Mouse (Mus musculus) embryonic fibroblast, embryonic 13.5 days (primary cell): ENCODE data around the gene Gmip. TPM values are rescaled to one million over a fixed set of nuclear protein-coding genes. Genes with fewer than 3 reads are reported as not detected.

Source experiments
- H3K27ac ChIP-seq: 2 replicates; pipeline ENCODE4 v1.5.1; 2012; ENCODE audit warnings: low read length, control low read depth, inconsistent platforms; ENCODE audit not compliant: insufficient read depth
- H3K4me1 ChIP-seq: 2 replicates; pipeline ENCODE4 v1.6.1; 2011; ENCODE audit warnings: low read length; ENCODE audit not compliant: control insufficient read depth, insufficient read depth
- H3K4me3 ChIP-seq: 2 replicates; pipeline ENCODE4 v1.5.1; 2011; ENCODE audit warnings: mild to moderate bottlenecking, control low read depth, low read length; ENCODE audit not compliant: insufficient read depth
- CTCF ChIP-seq: IDR thresholded peaks from 2 replicates; pipeline ENCODE4 v1.5.1; 2011; ENCODE audit warnings: mild to moderate bottlenecking, control low read depth, low read length, moderate library complexity, borderline replicate concordance; ENCODE audit not compliant: insufficient read depth
- POLR2A ChIP-seq: IDR thresholded peaks from 2 replicates; pipeline ENCODE4 v1.6.1; 2011; ENCODE audit warnings: low read depth, mild to moderate bottlenecking, control low read depth, low read length, moderate library complexity
- polyA plus RNA-seq: library from polyadenylated mRNA; stranded (reverse); fragments of >200 nt; gene quantifications from 2 replicates; pipeline ENCODE4 v1.2.4, GENCODE M21; 2011; ENCODE audit warnings: low read depth; ENCODE audit not compliant: missing spikeins, insufficient read length

The Gmip gene
- polyA plus RNA-seq, 1 experiment = 15.9 TPM

DNA sequence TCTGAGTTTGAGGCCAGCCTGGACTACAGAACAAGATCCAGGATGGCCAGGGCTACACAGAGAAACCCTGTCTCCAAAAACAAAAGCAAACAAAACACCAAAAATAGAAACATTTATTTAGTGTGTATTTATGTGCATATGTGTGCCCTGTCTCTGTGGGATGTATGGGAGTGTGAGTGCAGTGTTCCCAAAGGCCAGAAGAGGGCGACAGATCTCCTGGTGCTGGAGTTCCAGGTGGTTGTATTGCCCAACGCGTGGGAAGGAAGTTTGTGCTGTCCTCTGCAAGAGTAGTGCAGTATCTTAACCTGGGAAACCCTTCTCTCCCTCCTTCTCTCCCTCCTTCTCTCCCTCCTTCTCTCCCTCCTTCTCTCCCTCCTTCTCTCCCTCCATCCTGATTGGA, 41.4 kb downstream of the Gmip start:
- peaks cover 11% of the 10 kb centered on the region for H3K4me1 ChIP-seq
- H3K4me3 ChIP-seq = no peak overlapping the region
- no peak for TF ChIP-seq POLR2A
- TF ChIP-seq CTCF = no peak
- H3K27ac ChIP-seq = peak overlapping the region; percentile 93

GRCm38 (mm10) chr8:69850926-69851506, 42.5 kb downstream of the Gmip start:
- Histone ChIP-seq H3K27ac (peak overlapping the region; percentile 1; the same call in 1 of the 2 replicates), H3K4me1 (peaks cover 11% of the 10 kb centered on the region), H3K4me3 (no peak overlapping the region)
- no peak for TF ChIP-seq CTCF
- TF ChIP-seq POLR2A = no peak

DNA sequence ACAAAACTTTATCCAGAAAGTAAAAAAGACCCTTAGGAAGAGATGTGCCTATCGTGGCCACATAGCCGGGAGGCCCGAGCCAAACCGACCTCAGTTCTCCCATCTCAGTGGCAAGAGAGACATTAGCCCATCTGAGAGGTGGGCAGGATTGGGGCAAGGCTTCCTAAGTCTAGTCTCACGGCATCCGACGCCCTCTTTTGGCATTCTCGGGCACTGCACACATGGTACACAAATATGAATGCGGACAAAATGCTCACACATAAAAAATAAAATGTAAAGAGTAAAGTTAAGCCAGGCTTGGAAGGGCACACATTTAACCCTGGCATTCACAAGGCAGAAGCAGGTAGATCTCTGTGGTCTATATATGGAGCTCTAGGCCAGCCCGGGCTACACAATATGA, 45.4 kb downstream of the Gmip start:
- TF ChIP-seq POLR2A (no peak), CTCF (no peak)
- no peak overlapping the region for H3K4me3 ChIP-seq
- peaks cover 3% of the 10 kb centered on the region; the same call in 1 of the 2 replicates for H3K4me1 ChIP-seq
- H3K27ac ChIP-seq = no peak overlapping the region

DNA sequence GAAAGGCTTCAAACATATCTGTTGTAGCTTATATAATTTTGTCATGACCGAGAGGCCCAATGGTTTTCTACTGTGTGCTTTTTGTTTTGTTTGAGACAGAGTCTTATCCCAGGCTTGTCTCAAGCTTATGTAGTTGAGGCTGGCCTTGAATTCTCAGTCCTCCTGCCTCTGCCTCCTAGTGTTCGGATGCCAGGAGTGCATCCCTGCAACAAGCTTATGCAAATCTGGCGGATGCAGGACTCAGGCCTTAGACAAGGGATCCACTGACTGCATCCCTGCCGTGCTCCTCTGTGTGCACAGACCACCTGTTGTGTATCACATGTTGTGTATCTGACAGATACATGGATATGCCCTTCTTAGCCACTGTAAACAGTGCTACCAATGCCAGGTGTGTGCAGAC, 52.3 kb downstream of the Gmip start:
- no peak for TF ChIP-seq POLR2A
- peak; percentile 30; the same call in 1 of the 2 replicates for TF ChIP-seq CTCF
- H3K27ac ChIP-seq = no peak overlapping the region
- no peaks in the 10 kb centered on the region; the same call in 1 of the 2 replicates for H3K4me1 ChIP-seq
- H3K4me3 ChIP-seq = no peak overlapping the region

DNA sequence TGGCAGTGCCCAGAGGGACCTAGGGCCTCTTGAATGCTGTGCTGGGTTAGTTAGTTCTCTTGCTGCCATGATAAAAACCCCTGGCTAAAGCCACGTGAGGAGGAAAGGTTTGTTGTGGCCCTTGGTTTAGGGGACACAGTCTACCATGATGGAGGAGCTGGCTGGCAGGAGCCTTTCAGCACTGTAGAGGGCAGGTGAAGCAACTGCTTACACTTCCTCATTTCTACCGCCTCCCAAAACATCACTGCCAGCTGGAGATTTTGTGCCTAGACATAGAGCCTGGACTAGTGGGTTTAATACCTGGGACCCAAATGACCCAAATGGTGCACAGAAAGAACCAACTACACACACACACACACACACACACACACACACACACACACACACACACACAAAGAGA, 52.8 kb downstream of the Gmip start:
- Histone ChIP-seq H3K4me3 (no peak overlapping the region), H3K27ac (no peak overlapping the region), H3K4me1 (no peaks in the 10 kb centered on the region; the same call in 1 of the 2 replicates)
- TF ChIP-seq POLR2A (no peak), CTCF (no peak)

- Histone ChIP-seq H3K27ac (no peak overlapping the region), H3K4me1 (no peaks in the 10 kb centered on the region), H3K4me3 (no peak overlapping the region)
- no peak for TF ChIP-seq POLR2A
- no peak for TF ChIP-seq CTCF
These were observed 55.0 kb downstream of the Gmip start for GRCm38 (mm10) chr8:69863387-69864020.

GRCm38 (mm10) chr8:69864180-69864579, 55.7 kb downstream of the Gmip start:
- Histone ChIP-seq H3K27ac (no peak overlapping the region), H3K4me1 (no peaks in the 10 kb centered on the region), H3K4me3 (no peak overlapping the region)
- TF ChIP-seq CTCF (no peak), POLR2A (no peak)

DNA sequence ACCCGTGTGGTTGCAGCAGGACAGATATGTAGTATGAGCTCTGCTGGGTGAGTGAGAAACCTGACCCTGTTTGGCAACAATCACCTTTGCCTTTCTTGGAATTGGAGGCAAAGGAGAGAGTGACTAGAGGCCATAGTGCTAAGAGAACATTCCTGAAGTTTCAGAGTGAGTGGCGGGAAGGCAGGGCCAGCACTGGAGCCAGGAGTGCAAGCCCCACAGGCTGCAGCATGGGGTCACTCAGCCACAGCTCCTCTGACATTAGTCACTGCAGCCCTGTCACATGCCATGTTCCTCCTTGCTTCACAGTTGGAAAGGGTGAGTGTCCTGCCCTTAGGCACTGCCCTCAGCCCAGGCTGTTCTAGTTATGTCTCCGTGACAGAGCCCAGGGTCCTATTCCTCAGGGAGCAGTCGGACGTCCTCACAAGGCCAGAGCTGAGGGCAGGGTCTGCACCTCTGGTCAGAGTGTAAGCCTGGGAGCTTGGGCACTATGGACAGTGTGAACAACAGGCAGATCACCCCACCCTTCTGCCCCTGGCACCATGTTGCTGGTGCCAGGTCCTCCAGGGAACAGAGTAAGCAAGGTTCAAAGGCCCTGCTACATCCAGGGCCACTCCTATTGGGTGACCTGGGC, 59.3 kb downstream of the Gmip start:
- TF ChIP-seq POLR2A = no peak
- no peak for TF ChIP-seq CTCF
- Histone ChIP-seq H3K27ac (no peak overlapping the region), H3K4me1 (no peaks in the 10 kb centered on the region), H3K4me3 (no peak overlapping the region)

DNA sequence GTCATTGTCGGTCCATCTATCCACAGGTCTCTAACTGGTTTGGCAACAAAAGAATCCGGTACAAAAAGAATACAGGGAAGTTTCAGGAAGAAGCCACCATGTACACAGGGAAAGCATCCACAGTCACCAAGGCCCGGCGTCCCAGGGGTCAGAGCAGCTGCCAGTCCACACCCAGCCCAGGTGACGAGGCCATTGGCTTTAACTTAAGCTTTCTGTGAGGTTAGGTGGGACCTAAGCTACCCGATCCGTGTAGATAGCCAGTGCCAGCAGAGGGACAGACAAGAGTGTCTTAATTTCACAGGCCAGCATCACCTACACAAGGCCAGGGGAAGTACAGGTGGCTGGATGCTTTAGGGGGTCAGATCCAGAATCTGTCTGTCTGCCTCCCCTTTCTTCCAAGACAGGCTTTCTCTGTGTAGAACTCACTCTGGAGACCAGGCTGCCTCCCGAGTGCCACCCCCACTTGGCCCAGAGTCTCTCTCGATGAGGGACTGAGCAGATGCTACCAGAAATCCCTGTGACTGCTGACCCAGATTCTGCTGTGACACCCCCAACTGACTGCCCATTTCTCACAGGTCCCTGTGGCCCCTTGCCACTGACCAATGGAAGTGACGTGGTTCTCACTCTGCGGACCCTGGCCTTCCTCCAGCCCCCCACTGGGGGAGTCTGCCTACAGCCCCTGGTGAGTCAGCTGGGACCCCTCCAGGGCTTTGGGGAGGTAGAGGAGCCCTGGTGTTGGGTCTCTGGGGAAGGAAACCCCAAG, 61.7 kb downstream of the Gmip start:
- no peak overlapping the region for H3K27ac ChIP-seq
- H3K4me3 ChIP-seq = no peak overlapping the region

DNA sequence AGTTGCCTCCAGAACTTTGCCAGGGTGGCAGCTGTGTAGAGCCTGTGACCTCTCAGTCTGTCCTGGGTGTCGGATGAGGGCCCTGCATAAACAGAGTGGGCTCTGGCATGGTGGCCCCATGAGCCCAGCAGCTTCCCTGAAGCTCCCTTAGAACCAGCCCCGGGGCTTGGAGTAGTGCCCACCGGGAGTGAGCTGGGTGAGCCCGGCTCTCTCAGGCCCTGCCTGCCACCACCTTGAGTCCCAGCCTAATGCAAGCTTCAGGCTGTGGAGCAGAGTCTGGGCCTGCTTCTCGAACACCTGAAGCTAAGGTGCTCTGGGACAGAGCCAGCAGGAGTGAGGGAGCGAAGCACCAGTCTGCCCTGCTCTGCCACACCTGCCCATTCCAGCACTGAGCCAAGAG, 62.4 kb downstream of the Gmip start:
- no peak overlapping the region for H3K27ac ChIP-seq
- H3K4me1 ChIP-seq = no peaks in the 10 kb centered on the region
- H3K4me3 ChIP-seq = no peak overlapping the region
- TF ChIP-seq POLR2A (no peak), CTCF (no peak)

More for the DNA sequence above, 61.7 kb downstream of the Gmip start:
- TF ChIP-seq CTCF = no peak
- TF ChIP-seq POLR2A = no peak
- H3K4me1 ChIP-seq = no peaks in the 10 kb centered on the region

Other genes with a start within 250 kb of the Gmip start
- gene Zfp868, start 183.1 kb upstream of the Gmip start, polyA plus RNA-seq = 8.8 and 13.2 TPM in 2 replicates
- gene Zfp964, start 154.2 kb upstream of the Gmip start, polyA plus RNA-seq = 2.5 and 2.7 TPM in 2 replicates
- gene Zfp869, start 98.0 kb upstream of the Gmip start, polyA plus RNA-seq = 18.1 and 24.1 TPM in 2 replicates
- gene Zfp963, start 58.7 kb upstream of the Gmip start, polyA plus RNA-seq = 2.8 and 3.0 TPM in 2 replicates
- gene Gm20422, start 33.8 kb upstream of the Gmip start, polyA plus RNA-seq = 0.90 and 1.3 TPM in 2 replicates
- 27.1 and 28.0 TPM in 2 replicates for gene Atp13a1, start 17.5 kb upstream of the Gmip start, polyA plus RNA-seq
- gene Zfp866, start 17.5 kb upstream of the Gmip start, polyA plus RNA-seq = 22.9 and 31.2 TPM in 2 replicates
- gene Lpar2, start 13.8 kb downstream of the Gmip start, polyA plus RNA-seq = 2.9 and 4.0 TPM in 2 replicates
- gene Pbx4, start 23.8 kb downstream of the Gmip start, polyA plus RNA-seq = 2.5 and 3.6 TPM in 2 replicates
- not detected in 2 replicates for gene Cilp2, start 79.0 kb downstream of the Gmip start, polyA plus RNA-seq
- 0.39 and 0.50 TPM in 2 replicates for gene Tssk6, start 93.5 kb downstream of the Gmip start, polyA plus RNA-seq
- 62.9 and 77.5 TPM in 2 replicates for gene Ndufa13, start 93.9 kb downstream of the Gmip start, polyA plus RNA-seq
- not detected in 2 replicates for gene Yjefn3, start 94.0 kb downstream of the Gmip start, polyA plus RNA-seq
- 63.8 and 67.2 TPM in 2 replicates for gene Gatad2a, start 187.7 kb downstream of the Gmip start, polyA plus RNA-seq
- 25.8 and 31.6 TPM in 2 replicates for gene Mau2, start 234.1 kb downstream of the Gmip start, polyA plus RNA-seq
- 20.5 and 23.9 TPM in 2 replicates for gene Sugp1, start 234.1 kb downstream of the Gmip start, polyA plus RNA-seq